Mouse (Mus musculus) midbrain, embryonic 12.5 days (tissue): ENCODE measurements around the gene Gm29666. TPM values are rescaled to one million over a fixed set of nuclear protein-coding genes. Genes with fewer than 3 reads are reported as not detected.

Experiments
- ATAC-seq: fragments of 200-750 bp; cut with Nextera tagmentation; 2 replicates; pipeline ENCODE4 v1.8.0; 2017; ENCODE audit warnings: low read depth, moderate TSS enrichment, moderate library complexity; ENCODE audit not compliant: low FRiP score
- H3K27ac ChIP-seq: fragments of 300-500 bp; sonication (generic); replicated peaks from 2 replicates; pipeline ENCODE4 v1.5.1; 2016; ENCODE audit warnings: mild to moderate bottlenecking
- H3K27me3 ChIP-seq: fragments of 300-500 bp; sonication (generic); 2 replicates; pipeline ENCODE4 v1.6.1; 2016; ENCODE audit warnings: mild to moderate bottlenecking
- H3K36me3 ChIP-seq: fragments of 300-500 bp; sonication (generic); 2 replicates; pipeline ENCODE4 v1.6.1; 2016
- H3K4me1 ChIP-seq: fragments of 300-500 bp; sonication (generic); 2 replicates; pipeline ENCODE4 v1.6.1; 2016
- H3K4me2 ChIP-seq: fragments of 300-500 bp; sonication (generic); replicated peaks from 2 replicates; pipeline ENCODE4 v1.6.1; 2016; ENCODE audit warnings: mild to moderate bottlenecking, moderate library complexity
- H3K4me3 ChIP-seq: fragments of 300-500 bp; sonication (generic); 2 replicates; pipeline ENCODE4 v1.5.1; 2016; ENCODE audit warnings: mild to moderate bottlenecking
- H3K9ac ChIP-seq: fragments of 300-500 bp; sonication (generic); replicated peaks from 2 replicates; pipeline ENCODE4 v1.6.1; 2016; ENCODE audit warnings: mild to moderate bottlenecking, moderate library complexity
- H3K9me3 ChIP-seq: fragments of 300-500 bp; sonication (generic); 2 replicates; pipeline ENCODE4 v1.6.1; 2016; ENCODE audit warnings: mild to moderate bottlenecking
- WGBS: fragments of 180-500 bp; shearing (Covaris S2); methylation state at CpG from one replicate; pipeline ENCODE4 v1.1.7; 2016; 5-methylcytosine and 5-hydroxymethylcytosine counted together
- polyA plus RNA-seq: library from polyadenylated mRNA; unstranded; fragments of >200 nt; fragmentation: Nextera tagmentation; extraction: Ambion mirVana; gene quantifications from 2 replicates; pipeline ENCODE4 v1.2.1, GENCODE M21; 2016

Gene Gm29666
- polyA plus RNA-seq, 1 experiment from 2014 or later: 0.97 TPM

DNA sequence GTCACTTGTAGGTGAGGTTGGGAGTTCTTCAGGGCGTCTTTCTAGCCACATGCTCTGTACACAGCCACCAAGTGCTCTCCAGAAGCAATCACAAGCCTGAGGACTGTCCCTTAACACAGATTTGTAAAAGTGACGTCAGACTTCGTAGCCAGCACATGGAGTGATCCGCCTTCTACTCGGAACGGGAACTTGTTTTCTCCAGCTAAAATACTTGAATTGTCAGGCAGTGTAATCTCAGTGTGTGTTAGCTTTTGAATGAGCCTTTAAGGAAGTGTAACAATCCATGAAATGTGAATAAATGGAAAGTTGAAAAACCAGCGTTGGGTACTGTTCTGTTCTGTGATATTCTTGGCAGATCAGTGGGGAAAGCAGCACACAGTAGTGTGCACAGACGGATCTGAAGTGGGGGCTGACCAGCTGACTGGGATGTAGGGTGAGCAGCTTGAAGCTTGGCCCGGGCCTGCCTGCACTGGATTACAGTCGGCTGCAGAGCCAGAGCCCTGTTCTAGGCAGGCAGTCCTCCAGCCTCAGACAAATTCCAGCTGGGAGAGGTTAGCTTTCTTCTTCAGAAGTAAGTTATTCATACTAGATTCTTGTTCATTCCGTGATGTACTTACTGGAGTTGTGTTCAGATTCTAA lies 22.9 kb upstream of the Gm29666 start:
- H3K27me3 ChIP-seq: no peaks in the 10 kb centered on the region
- no peak overlapping the region for H3K27ac ChIP-seq
- H3K9ac ChIP-seq: no peak overlapping the region
- ATAC-seq: no peak
- no peak overlapping the region for H3K4me3 ChIP-seq
- WGBS: 75% methylated on average over 11 of the region's 11 CpGs
- H3K36me3 ChIP-seq: peaks cover 53% of the 10 kb centered on the region
- no peaks in the 10 kb centered on the region for H3K9me3 ChIP-seq
- no peaks in the 10 kb centered on the region for H3K4me1 ChIP-seq
- no peak overlapping the region for H3K4me2 ChIP-seq

DNA sequence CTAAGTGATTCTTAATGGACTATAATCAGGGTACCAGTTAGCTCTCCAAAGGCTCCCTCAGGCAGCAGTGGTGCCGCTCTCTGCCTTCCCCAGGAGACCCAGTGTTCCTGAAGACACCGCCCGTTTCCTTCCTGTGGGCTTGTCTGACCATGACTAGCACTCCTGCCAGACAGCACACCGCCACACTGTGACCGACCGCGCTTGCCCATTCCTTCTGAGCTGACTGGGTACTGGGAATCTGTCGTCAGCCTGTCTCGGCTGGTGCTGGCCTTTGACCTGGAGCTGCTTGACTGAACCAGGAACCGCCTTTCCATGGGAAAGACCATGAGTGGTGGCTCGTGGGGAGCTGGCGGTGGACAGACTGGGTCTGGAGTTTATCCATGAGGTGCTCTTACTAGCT lies 20.3 kb upstream of the Gm29666 start:
- ATAC-seq: no peak
- Histone ChIP-seq H3K36me3 (peaks cover 76% of the 10 kb centered on the region), H3K9ac (no peak overlapping the region), H3K4me2 (no peak overlapping the region), H3K27ac (no peak overlapping the region), H3K27me3 (no peaks in the 10 kb centered on the region), H3K4me1 (no peaks in the 10 kb centered on the region), H3K4me3 (no peak overlapping the region), H3K9me3 (no peaks in the 10 kb centered on the region)
- 74% methylated on average over 12 of the region's 12 CpGs for WGBS

DNA sequence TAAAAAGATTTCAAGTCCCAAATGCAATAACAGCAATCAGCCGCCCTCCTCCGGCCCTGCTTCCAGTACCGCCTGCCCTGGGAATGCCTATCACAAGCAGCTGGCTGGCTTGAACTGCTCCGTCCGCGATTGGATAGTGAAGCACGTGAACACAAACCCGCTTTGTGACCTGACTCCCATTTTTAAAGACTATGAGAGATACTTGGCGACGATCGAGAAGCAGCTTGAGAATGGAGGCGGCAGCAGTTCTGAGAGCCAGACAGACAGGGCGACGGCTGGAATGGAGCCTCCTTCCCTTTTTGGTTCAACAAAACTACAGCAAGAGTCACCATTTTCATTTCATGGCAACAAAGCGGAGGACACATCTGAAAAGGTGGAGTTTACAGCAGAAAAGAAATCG lies 15.1 kb upstream of the Gm29666 start:
- ATAC-seq: no peak
- no peaks in the 10 kb centered on the region for H3K27me3 ChIP-seq
- no peaks in the 10 kb centered on the region for H3K4me1 ChIP-seq
- no peak overlapping the region for H3K9ac ChIP-seq
- no peak overlapping the region for H3K4me3 ChIP-seq
- H3K27ac ChIP-seq: no peak overlapping the region
- no peaks in the 10 kb centered on the region for H3K9me3 ChIP-seq
- 91% methylated on average over 16 of the region's 16 CpGs for WGBS
- no peak overlapping the region for H3K4me2 ChIP-seq
- H3K36me3 ChIP-seq: peaks cover 97% of the 10 kb centered on the region

DNA sequence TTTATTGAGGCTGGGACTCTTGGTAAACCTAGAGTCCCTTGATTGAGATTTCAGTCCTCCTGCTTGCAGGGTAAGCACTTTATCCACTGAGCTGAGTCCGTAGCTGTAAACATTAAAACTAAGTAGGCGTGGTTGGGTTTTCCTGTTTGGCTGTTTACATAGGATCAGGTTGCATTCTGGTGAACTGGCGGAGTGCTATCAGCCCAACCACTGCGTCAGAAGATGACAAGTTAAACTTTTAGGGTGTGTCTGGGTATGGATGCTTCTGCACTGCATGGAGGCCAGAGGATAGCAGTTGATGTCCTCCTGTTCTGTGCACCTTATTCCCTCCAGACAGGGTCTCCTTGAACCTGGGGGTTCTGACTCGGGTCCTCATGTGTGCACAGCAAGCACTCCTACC lies 12.5 kb upstream of the Gm29666 start:
- Histone ChIP-seq H3K9me3 (no peaks in the 10 kb centered on the region), H3K27ac (no peak overlapping the region), H3K4me3 (no peak overlapping the region), H3K4me1 (no peaks in the 10 kb centered on the region), H3K36me3 (peaks cover 95% of the 10 kb centered on the region), H3K4me2 (no peak overlapping the region), H3K27me3 (no peaks in the 10 kb centered on the region), H3K9ac (no peak overlapping the region)
- 85% methylated on average over 5 of the region's 5 CpGs for WGBS
- ATAC-seq: no peak

DNA sequence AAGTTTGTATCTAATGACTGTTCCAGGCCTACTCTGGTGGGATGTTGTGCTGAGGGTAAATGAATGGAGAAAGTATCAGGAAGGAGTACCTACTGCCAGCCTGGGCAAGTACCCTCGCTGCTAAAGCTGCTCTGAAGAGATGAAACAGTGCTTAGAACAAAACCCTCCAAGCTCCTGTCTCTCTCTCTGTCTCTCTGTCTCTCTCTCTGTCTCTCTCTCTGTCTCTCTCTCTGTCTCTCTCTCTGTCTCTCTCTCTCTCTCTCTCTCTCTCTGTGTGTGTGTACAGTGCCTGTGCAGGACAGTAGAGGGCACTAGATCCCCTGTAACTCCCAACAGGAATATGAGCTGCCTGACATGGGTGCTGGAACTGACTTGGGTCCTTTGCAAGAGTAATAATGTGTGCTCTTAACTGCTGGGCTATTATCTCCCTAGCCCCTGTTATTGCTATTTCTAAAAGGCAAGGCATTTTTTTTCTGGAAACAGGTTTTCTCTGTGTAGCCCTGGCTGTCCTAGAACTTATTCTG lies 5.7 kb upstream of the Gm29666 start:
- Histone ChIP-seq H3K4me1 (peaks cover 28% of the 10 kb centered on the region), H3K9me3 (no peaks in the 10 kb centered on the region), H3K4me2 (peak overlapping the region; percentile 87), H3K27ac (no peak overlapping the region), H3K4me3 (peak overlapping the region; percentile 100; the same call in 1 of the 2 replicates), H3K27me3 (no peaks in the 10 kb centered on the region), H3K9ac (no peak overlapping the region), H3K36me3 (peaks cover 34% of the 10 kb centered on the region)
- 71% methylated on average over 1 of the region's 1 CpGs for WGBS
- no peak for ATAC-seq

DNA sequence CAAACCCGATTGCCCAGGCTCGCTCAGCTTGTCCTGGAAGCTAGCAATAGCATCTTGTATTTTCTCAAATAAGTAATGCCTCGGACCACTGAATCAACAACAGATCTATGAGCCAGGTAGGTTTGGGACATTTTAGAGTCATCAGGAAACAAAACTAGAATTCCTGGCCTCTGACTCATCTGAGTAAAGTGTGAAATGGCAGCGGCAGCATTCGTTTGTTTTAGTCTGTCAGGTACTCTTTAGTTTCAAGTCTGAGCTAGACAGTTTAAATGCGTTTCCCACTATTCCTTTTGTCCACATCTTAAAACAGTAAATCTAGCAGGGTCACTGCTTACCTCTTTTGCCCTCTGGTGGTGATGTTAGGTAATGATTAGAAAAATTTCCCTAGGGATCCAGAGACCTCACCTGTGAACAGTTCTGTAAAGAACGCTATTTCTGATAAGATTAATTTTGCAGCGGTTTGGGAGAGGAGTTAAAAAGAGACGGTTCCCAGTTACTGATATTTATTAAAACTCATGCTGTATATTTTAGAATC lies 5.0 kb upstream of the Gm29666 start:
- peaks cover 28% of the 10 kb centered on the region for H3K4me1 ChIP-seq
- peaks cover 27% of the 10 kb centered on the region for H3K36me3 ChIP-seq
- no peaks in the 10 kb centered on the region for H3K9me3 ChIP-seq
- peak overlapping the region; percentile 87 for H3K4me2 ChIP-seq
- peak overlapping the region; percentile 100 for H3K4me3 ChIP-seq
- peak overlapping the region; percentile 99 for H3K9ac ChIP-seq
- no peak overlapping the region for H3K27ac ChIP-seq
- ATAC-seq: no peak
- H3K27me3 ChIP-seq: no peaks in the 10 kb centered on the region
- WGBS: 16% methylated on average over 9 of the region's 9 CpGs

DNA sequence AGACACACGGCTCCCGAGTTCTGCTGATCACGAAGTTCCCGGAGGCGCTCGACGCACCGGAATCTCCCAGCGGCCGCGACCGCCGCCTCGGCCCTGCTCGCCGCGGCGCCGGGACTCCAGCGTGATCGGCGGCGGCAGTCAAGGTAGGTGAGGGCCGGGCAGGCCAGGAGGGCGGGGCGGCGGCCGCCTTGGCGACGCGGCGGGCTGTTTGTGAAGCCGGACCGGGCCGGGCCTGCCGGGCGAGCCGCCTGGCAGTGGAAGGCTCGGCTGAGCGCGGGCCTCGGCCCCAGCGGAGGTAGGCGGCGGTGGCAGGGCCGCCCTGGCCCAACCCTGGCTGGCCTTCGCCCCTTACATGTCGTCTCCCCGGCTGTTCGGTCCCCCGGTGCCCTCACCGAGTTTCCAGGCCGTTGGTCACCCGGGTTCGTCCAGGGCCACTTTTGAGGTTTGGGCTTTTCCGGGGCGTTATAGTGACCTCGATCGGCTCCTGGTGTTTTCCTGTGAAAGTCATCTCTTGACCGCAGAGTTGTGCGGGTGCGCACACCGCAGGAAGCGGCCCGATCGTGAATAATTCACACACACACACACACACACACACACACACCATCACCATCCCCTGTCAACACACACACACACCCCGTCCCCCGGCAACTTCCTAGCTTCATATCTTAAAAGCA lies 3.8 kb upstream of the Gm29666 start:
- Histone ChIP-seq H3K27me3 (no peaks in the 10 kb centered on the region), H3K9me3 (no peaks in the 10 kb centered on the region), H3K4me2 (peak overlapping the region; percentile 87), H3K4me1 (peaks cover 28% of the 10 kb centered on the region), H3K27ac (peak overlapping the region; percentile 95), H3K36me3 (peaks cover 14% of the 10 kb centered on the region), H3K9ac (peak overlapping the region; percentile 99), H3K4me3 (peak overlapping the region; percentile 100)
- ATAC-seq: peak; percentile 77
- WGBS: 1% methylated on average over 67 of the region's 68 CpGs

DNA sequence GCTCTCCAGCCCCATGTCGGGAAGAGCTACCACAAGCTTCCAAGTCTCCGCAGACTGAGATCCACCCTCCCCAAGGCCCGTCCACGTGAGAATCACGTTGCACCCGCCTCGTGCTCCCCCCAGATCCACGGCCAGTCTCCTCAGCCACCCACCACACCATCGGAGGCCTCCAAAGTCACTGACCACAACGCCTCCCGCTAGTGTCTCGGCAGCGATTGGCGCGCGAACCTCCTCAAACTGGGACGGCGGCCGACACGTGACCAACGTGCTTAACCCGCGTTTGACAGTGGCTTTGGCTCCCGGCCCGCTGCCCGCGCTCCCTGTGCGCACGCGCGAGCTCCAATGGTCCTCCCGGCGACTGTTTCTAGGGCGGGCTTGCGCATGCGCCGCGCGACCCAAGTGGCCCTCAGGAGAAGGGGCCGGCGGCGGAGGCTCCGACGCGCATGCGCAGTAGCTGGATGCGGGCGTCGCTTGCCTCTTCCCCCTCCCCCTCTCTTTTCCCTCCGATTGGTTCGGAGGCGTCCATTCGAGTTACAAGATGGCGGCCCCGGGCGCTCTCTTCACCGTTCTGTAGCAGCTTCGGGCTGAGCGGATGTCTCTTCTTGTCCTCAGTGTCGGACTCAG lies 3.2 kb upstream of the Gm29666 start, which contains the start of gene Nup50:
Gene Nup50, plus strand, starts transcription at position 528 of the 624 bp plus-strand sequence.
- H3K4me3 ChIP-seq: peak within 1 kb of the TSS; percentile 100
- under 1% methylated on average over 60 of the region's 60 CpGs for WGBS
- no peaks in the 10 kb centered on the region for H3K9me3 ChIP-seq
- peak within 1 kb of the TSS; percentile 87 for H3K4me2 ChIP-seq
- ATAC-seq: peak; percentile 89
- H3K36me3 ChIP-seq: peaks cover 9% of the 10 kb centered on the region
- H3K27ac ChIP-seq: peak within 1 kb of the TSS; percentile 95
- H3K9ac ChIP-seq: peak within 1 kb of the TSS; percentile 99
- no peaks in the 10 kb centered on the region for H3K27me3 ChIP-seq
- H3K4me1 ChIP-seq: peaks cover 28% of the 10 kb centered on the region

DNA sequence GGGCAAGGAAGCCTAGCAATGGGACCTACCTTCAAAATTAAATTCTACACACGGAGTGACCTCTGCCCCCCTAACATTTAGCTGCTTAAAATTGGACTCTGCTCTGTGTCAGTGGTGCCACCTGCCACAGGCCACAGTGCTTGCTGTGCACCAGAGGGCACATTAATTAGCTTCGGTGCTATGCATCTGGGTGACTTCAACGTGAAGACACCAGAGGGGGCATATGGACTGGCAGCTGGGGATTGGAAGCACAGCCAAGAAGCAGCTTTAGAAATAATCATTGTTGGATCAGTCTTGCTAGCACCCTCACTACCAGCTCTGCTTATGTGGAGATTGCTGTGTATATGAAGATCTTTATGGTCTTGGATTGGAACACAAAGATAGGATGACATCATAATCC lies 6.6 kb downstream of the Gm29666 start:
- H3K36me3 ChIP-seq: no peaks in the 10 kb centered on the region
- ATAC-seq: no peak
- no peak overlapping the region for H3K4me3 ChIP-seq
- no peak overlapping the region for H3K9ac ChIP-seq
- H3K27me3 ChIP-seq: peaks cover 12% of the 10 kb centered on the region
- H3K4me1 ChIP-seq: no peaks in the 10 kb centered on the region
- no peak overlapping the region for H3K27ac ChIP-seq
- H3K9me3 ChIP-seq: peaks cover 5% of the 10 kb centered on the region; the same call in 1 of the 2 replicates
- WGBS: 88% methylated on average over 3 of the region's 3 CpGs
- H3K4me2 ChIP-seq: no peak overlapping the region

DNA sequence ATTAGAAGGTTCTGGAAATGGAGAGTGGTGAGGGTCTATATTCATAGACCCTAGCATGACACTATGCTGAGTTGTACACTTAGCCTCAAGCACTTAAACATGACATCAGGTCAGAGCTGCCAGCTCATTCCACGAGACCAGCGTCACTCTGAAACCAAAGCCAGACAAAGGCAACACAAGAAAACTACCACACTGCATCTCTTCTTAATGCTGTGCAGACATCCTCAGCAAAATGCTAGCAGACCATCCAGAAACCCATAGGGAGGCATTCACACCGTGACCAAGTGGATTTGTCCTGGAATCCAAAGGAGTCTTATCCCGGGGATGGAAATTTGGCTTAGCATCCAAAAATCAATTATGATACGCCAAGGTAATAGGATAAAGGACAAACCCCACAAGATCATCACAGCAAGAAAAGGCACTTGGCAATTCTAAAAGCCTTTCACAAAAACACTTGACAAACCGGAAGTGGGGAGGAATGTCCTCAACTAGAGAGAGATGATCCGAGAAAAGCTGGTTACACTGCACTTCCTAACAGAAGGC lies 15.9 kb downstream of the Gm29666 start:
- Histone ChIP-seq H3K27ac (no peak overlapping the region), H3K9ac (no peak overlapping the region), H3K4me3 (no peak overlapping the region), H3K27me3 (peaks cover 75% of the 10 kb centered on the region), H3K4me1 (no peaks in the 10 kb centered on the region; the same call in 1 of the 2 replicates), H3K4me2 (no peak overlapping the region), H3K36me3 (no peaks in the 10 kb centered on the region), H3K9me3 (no peaks in the 10 kb centered on the region)
- no peak for ATAC-seq
- 38% methylated on average over 7 of the region's 7 CpGs for WGBS

DNA sequence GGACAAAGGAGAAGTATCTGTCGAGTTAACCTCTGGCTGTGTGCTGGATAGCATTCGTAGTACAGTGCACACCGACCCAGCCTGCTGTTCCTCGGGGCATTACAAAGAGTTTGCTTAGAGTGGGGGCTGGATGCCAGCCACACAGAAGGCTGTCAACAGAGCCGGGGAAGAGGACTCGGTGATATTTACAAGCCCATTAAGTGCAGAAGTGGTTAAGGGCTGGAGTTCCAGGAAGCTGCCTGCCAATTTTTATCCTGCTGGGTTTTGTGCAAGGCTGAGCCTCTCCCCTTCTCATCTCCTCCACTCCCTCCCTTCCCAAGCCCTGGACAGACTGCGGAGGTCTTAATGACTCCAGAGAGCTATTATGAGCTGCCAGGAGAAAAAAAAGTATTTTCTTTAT lies 21.8 kb downstream of the Gm29666 start:
- H3K4me2 ChIP-seq: no peak overlapping the region
- peaks cover 4% of the 10 kb centered on the region; the same call in 1 of the 2 replicates for H3K9me3 ChIP-seq
- H3K4me1 ChIP-seq: peaks cover 10% of the 10 kb centered on the region
- peaks cover 62% of the 10 kb centered on the region for H3K27me3 ChIP-seq
- H3K9ac ChIP-seq: no peak overlapping the region
- H3K27ac ChIP-seq: no peak overlapping the region
- no peak overlapping the region for H3K4me3 ChIP-seq
- WGBS: 61% methylated on average over 7 of the region's 7 CpGs
- no peaks in the 10 kb centered on the region for H3K36me3 ChIP-seq
- no peak for ATAC-seq
